Mouse (Mus musculus) hindbrain, embryonic 12.5 days (tissue): ENCODE measurements around the gene Tnfaip6. TPM values are rescaled to one million over a fixed set of nuclear protein-coding genes. Genes with fewer than 3 reads are reported as not detected.
"Not testable (repeated sequence)": the region's sequence is repeated elsewhere in the genome, so short reads cannot be mapped to it uniquely, and the experiment has no call there.

Source experiments
- ATAC-seq: fragments of 200-750 bp; cut with Nextera tagmentation; 2 replicates; pipeline ENCODE4 v1.8.0; 2017; ENCODE audit warnings: moderate TSS enrichment; ENCODE audit not compliant: low FRiP score
- H3K27ac ChIP-seq: fragments of 300-500 bp; sonication (generic); 2 replicates; pipeline ENCODE4 v1.5.1; 2016; ENCODE audit warnings: mild to moderate bottlenecking
- H3K27me3 ChIP-seq: fragments of 300-500 bp; sonication (generic); 2 replicates; pipeline ENCODE4 v1.6.1; 2016; ENCODE audit warnings: mild to moderate bottlenecking
- H3K36me3 ChIP-seq: fragments of 300-500 bp; sonication (generic); 2 replicates; pipeline ENCODE4 v1.6.1; 2016; ENCODE audit warnings: mild to moderate bottlenecking
- H3K4me1 ChIP-seq: fragments of 300-500 bp; sonication (generic); 2 replicates; pipeline ENCODE4 v1.6.1; 2016
- H3K4me2 ChIP-seq: fragments of 300-500 bp; sonication (generic); replicated peaks from 2 replicates; pipeline ENCODE4 v1.6.1; 2016; ENCODE audit warnings: mild to moderate bottlenecking
- H3K4me3 ChIP-seq: fragments of 300-500 bp; sonication (generic); 2 replicates; pipeline ENCODE4 v1.5.1; 2016; ENCODE audit warnings: mild to moderate bottlenecking
- H3K9ac ChIP-seq: fragments of 300-500 bp; sonication (generic); 2 replicates; pipeline ENCODE4 v1.6.1; 2016; ENCODE audit warnings: mild to moderate bottlenecking, moderate library complexity
- H3K9me3 ChIP-seq: fragments of 300-500 bp; sonication (generic); replicated peaks from 2 replicates; pipeline ENCODE4 v1.6.1; 2016; ENCODE audit warnings: mild to moderate bottlenecking
- WGBS: fragments of 180-500 bp; shearing (Covaris S2); methylation state at CpG from one replicate; pipeline ENCODE4 v1.1.7; 2016; 5-methylcytosine and 5-hydroxymethylcytosine counted together
- polyA plus RNA-seq: library from polyadenylated mRNA; unstranded; fragments of >200 nt; fragmentation: Nextera tagmentation; extraction: Ambion mirVana; gene quantifications from 2 replicates; pipeline ENCODE4 v1.2.1, GENCODE M21; 2016

Gene Tnfaip6
- 26.0 and 34.5 TPM in 2 replicates for polyA plus RNA-seq

GRCm38 (mm10) chr2:52037882-52038281 is at the start of gene Tnfaip6:
TSS of gene Tnfaip6 (plus strand) at chr2:52038009.
- no peak for ATAC-seq
- Histone ChIP-seq H3K9ac (peak within 1 kb of the TSS; percentile 43; the same call in 1 of the 2 replicates), H3K4me1 (peaks cover 16% of the 10 kb centered on the region), H3K4me3 (peak within 1 kb of the TSS; percentile 42), H3K4me2 (peak within 1 kb of the TSS; percentile 62), H3K27ac (0 out of 2 replicates have a peak within 1 kb of the TSS, but pooled peaks have one; percentile 3), H3K27me3 (no peaks in the 10 kb centered on the region), H3K36me3 (no peaks in the 10 kb centered on the region), H3K9me3 (no peaks in the 10 kb centered on the region)
- 0% methylated on average over 17 of the region's 17 CpGs for WGBS

GRCm38 (mm10) chr2:51989559-51989958 is 48.2 kb upstream of the Tnfaip6 start:
- no peak for ATAC-seq
- no peaks in the 10 kb centered on the region for H3K27me3 ChIP-seq
- 89% methylated on average over 2 of the region's 2 CpGs for WGBS
- H3K4me1 ChIP-seq: no peaks in the 10 kb centered on the region
- no peak overlapping the region for H3K4me3 ChIP-seq
- no peaks in the 10 kb centered on the region for H3K9me3 ChIP-seq
- no peak overlapping the region for H3K4me2 ChIP-seq
- no peak overlapping the region for H3K9ac ChIP-seq
- no peak overlapping the region for H3K27ac ChIP-seq
- H3K36me3 ChIP-seq: no peaks in the 10 kb centered on the region

- no peak for ATAC-seq
- WGBS: 92% methylated on average over 6 of the region's 6 CpGs
- Histone ChIP-seq H3K9ac (no peak overlapping the region), H3K4me3 (no peak overlapping the region), H3K27me3 (no peaks in the 10 kb centered on the region), H3K27ac (no peak overlapping the region), H3K9me3 (no peaks in the 10 kb centered on the region), H3K36me3 (no peaks in the 10 kb centered on the region), H3K4me1 (no peaks in the 10 kb centered on the region), H3K4me2 (no peak overlapping the region)
Measured at GRCm38 (mm10) chr2:51991447-51991846, 46.4 kb upstream of the Tnfaip6 start.

- H3K4me2 ChIP-seq: no peak overlapping the region
- ATAC-seq: no peak
- H3K9ac ChIP-seq: no peak overlapping the region
- WGBS: 65% methylated on average over 7 of the region's 7 CpGs
- no peaks in the 10 kb centered on the region for H3K4me1 ChIP-seq
- H3K36me3 ChIP-seq: no peaks in the 10 kb centered on the region
- no peaks in the 10 kb centered on the region for H3K9me3 ChIP-seq
- H3K4me3 ChIP-seq: no peak overlapping the region
- H3K27ac ChIP-seq: no peak overlapping the region
- no peaks in the 10 kb centered on the region for H3K27me3 ChIP-seq
Measured at GRCm38 (mm10) chr2:51999996-52000395, 37.8 kb upstream of the Tnfaip6 start.

GRCm38 (mm10) chr2:52001521-52001920 is 36.3 kb upstream of the Tnfaip6 start:
- Histone ChIP-seq H3K9me3 (no peaks in the 10 kb centered on the region), H3K4me2 (no peak overlapping the region), H3K27ac (no peak overlapping the region), H3K27me3 (no peaks in the 10 kb centered on the region), H3K4me3 (no peak overlapping the region), H3K4me1 (no peaks in the 10 kb centered on the region), H3K36me3 (no peaks in the 10 kb centered on the region), H3K9ac (no peak overlapping the region)
- WGBS: 88% methylated on average over 8 of the region's 8 CpGs
- no peak for ATAC-seq

GRCm38 (mm10) chr2:52002299-52002698 is 35.5 kb upstream of the Tnfaip6 start:
- H3K9me3 ChIP-seq, H3K4me3 ChIP-seq, H3K4me1 ChIP-seq, H3K27me3 ChIP-seq, H3K4me2 ChIP-seq, H3K36me3 ChIP-seq, H3K9ac ChIP-seq, ATAC-seq, H3K27ac ChIP-seq: not testable (repeated sequence)
- 93% methylated on average over 10 of the region's 10 CpGs for WGBS

GRCm38 (mm10) chr2:52006380-52006779 is 31.4 kb upstream of the Tnfaip6 start:
- no peak for ATAC-seq
- no peak overlapping the region for H3K4me2 ChIP-seq
- H3K27ac ChIP-seq: no peak overlapping the region
- WGBS: 68% methylated on average over 3 of the region's 3 CpGs
- H3K4me1 ChIP-seq: no peaks in the 10 kb centered on the region
- no peak overlapping the region for H3K9ac ChIP-seq
- no peaks in the 10 kb centered on the region for H3K9me3 ChIP-seq
- no peaks in the 10 kb centered on the region for H3K27me3 ChIP-seq
- H3K4me3 ChIP-seq: no peak overlapping the region
- no peaks in the 10 kb centered on the region for H3K36me3 ChIP-seq

GRCm38 (mm10) chr2:52011820-52012219 is 26.0 kb upstream of the Tnfaip6 start:
- H3K36me3 ChIP-seq, H3K4me1 ChIP-seq, H3K27ac ChIP-seq, H3K9me3 ChIP-seq, ATAC-seq, H3K27me3 ChIP-seq, H3K4me3 ChIP-seq, H3K4me2 ChIP-seq, H3K9ac ChIP-seq: not testable (repeated sequence)
- 79% methylated on average over 3 of the region's 3 CpGs for WGBS

GRCm38 (mm10) chr2:52013306-52013820 is 24.4 kb upstream of the Tnfaip6 start:
- Histone ChIP-seq H3K4me1 (peaks cover 8% of the 10 kb centered on the region), H3K9ac (no peak overlapping the region), H3K9me3 (no peaks in the 10 kb centered on the region), H3K27ac (no peak overlapping the region), H3K4me3 (no peak overlapping the region), H3K27me3 (no peaks in the 10 kb centered on the region), H3K4me2 (no peak overlapping the region), H3K36me3 (no peaks in the 10 kb centered on the region)
- 74% methylated on average over 9 of the region's 9 CpGs for WGBS
- ATAC-seq: no peak

- Histone ChIP-seq H3K36me3 (no peaks in the 10 kb centered on the region), H3K9ac (no peak overlapping the region), H3K27me3 (no peaks in the 10 kb centered on the region), H3K4me3 (no peak overlapping the region), H3K9me3 (no peaks in the 10 kb centered on the region), H3K4me1 (peaks cover 8% of the 10 kb centered on the region), H3K27ac (no peak overlapping the region), H3K4me2 (no peak overlapping the region; the same call in 1 of the 2 replicates)
- 22% methylated on average over 7 of the region's 7 CpGs for WGBS
- no peak for ATAC-seq
Measured at GRCm38 (mm10) chr2:52016361-52016760, 21.4 kb upstream of the Tnfaip6 start.

- Histone ChIP-seq H3K27ac (no peak overlapping the region), H3K4me3 (no peak overlapping the region), H3K9me3 (no peaks in the 10 kb centered on the region; the same call in 1 of the 2 replicates), H3K9ac (no peak overlapping the region), H3K27me3 (no peaks in the 10 kb centered on the region), H3K4me2 (no peak overlapping the region), H3K36me3 (no peaks in the 10 kb centered on the region), H3K4me1 (no peaks in the 10 kb centered on the region)
- 63% methylated on average over 4 of the region's 4 CpGs for WGBS
- ATAC-seq: no peak
Measured at GRCm38 (mm10) chr2:52027061-52027460, 10.7 kb upstream of the Tnfaip6 start.

GRCm38 (mm10) chr2:52029426-52029825 is 8.4 kb upstream of the Tnfaip6 start:
- H3K9ac ChIP-seq: no peak overlapping the region
- H3K36me3 ChIP-seq: no peaks in the 10 kb centered on the region
- no peaks in the 10 kb centered on the region for H3K4me1 ChIP-seq
- H3K27me3 ChIP-seq: no peaks in the 10 kb centered on the region
- 90% methylated on average over 3 of the region's 3 CpGs for WGBS
- no peak overlapping the region for H3K27ac ChIP-seq
- H3K4me2 ChIP-seq: no peak overlapping the region
- H3K4me3 ChIP-seq: no peak overlapping the region
- ATAC-seq: no peak
- H3K9me3 ChIP-seq: no peaks in the 10 kb centered on the region; the same call in 1 of the 2 replicates

GRCm38 (mm10) chr2:52031491-52031890 is 6.3 kb upstream of the Tnfaip6 start:
- Histone ChIP-seq H3K4me2 (no peak overlapping the region), H3K9me3 (no peaks in the 10 kb centered on the region; the same call in 1 of the 2 replicates), H3K4me3 (no peak overlapping the region), H3K27me3 (no peaks in the 10 kb centered on the region), H3K36me3 (no peaks in the 10 kb centered on the region), H3K9ac (no peak overlapping the region), H3K27ac (no peak overlapping the region), H3K4me1 (no peaks in the 10 kb centered on the region)
- ATAC-seq: no peak
- 87% methylated on average over 4 of the region's 4 CpGs for WGBS
